Mouse (Mus musculus) lung, postnatal 0 days (tissue): ENCODE measurements around the gene Gm13691.

Experiments used
- CTCF ChIP-seq: IDR thresholded peaks from 2 replicates; pipeline ENCODE4 v1.5.1; 2016; ENCODE audit warnings: antibody characterized with exemption, mild to moderate bottlenecking
- EP300 ChIP-seq: IDR thresholded peaks from 2 replicates; pipeline ENCODE4 v1.6.1; 2016; ENCODE audit warnings: antibody characterized with exemption, mild to moderate bottlenecking, control low read depth

GRCm38 (mm10) chr2:84014572-84014971 is 24.2 kb downstream of the Gm13691 start:
- no peak for TF ChIP-seq CTCF
- TF ChIP-seq EP300, result no peak
